Mouse (Mus musculus): ENCODE measurements around the gene Uri1. TPM values are rescaled to one million over a fixed set of nuclear protein-coding genes. Genes with fewer than 3 reads are reported as not detected.

Gene Uri1
- 42.0 and 43.9 TPM in 2 replicates for polyA plus RNA-seq (2015; fragmentation: Nextera tagmentation; extraction: Ambion mirVana)

DNA sequence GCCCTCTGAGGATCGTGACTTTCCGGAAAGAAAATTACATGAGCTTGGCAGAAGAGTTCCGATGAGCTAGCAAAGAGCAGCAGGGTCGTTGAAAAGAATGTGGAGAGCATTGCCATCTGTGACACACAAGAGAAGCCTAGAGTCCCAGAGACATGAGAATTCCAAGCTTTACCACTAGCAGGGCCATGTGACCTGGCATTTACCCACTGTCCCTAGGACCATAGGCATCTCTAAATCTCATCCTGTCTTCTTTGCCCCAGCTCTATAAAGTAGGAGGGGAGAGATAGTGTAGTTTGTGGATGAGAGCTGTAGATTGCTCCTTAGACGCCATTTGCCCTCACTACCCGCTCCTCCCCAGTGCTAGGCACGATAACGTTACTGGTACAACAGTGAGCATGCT is at the start of gene Uri1:
Gene Uri1, minus strand, starts transcription at position 101 of the 400 bp plus-strand sequence.
- Histone ChIP-seq H3K27me3 (ENCODE audit: insufficient read depth, low read length) (no peaks in the 10 kb centered on the region), H3K4me1 (ENCODE audit: insufficient read depth, low read length) (no peaks in the 10 kb centered on the region), H3K27ac (ENCODE audit: low read length) (no peak within 1 kb of the TSS), H3K4me3 (ENCODE audit: low read length) (no peak within 1 kb of the TSS), H3K36me3 (ENCODE audit: insufficient read depth, low read length) (no peaks in the 10 kb centered on the region), H3K9ac (replicated peaks; ENCODE audit: low read length) (no peak within 1 kb of the TSS), H3K4me2 (replicated peaks; ENCODE audit: low read depth, low read length) (no peak within 1 kb of the TSS), H3K9me3 (ENCODE audit: low read length) (no peaks in the 10 kb centered on the region)
- WGBS = 90% methylated on average over 8 of the region's 8 CpGs
- ATAC-seq (ENCODE audit: low FRiP score, low TSS enrichment) = no peak

DNA sequence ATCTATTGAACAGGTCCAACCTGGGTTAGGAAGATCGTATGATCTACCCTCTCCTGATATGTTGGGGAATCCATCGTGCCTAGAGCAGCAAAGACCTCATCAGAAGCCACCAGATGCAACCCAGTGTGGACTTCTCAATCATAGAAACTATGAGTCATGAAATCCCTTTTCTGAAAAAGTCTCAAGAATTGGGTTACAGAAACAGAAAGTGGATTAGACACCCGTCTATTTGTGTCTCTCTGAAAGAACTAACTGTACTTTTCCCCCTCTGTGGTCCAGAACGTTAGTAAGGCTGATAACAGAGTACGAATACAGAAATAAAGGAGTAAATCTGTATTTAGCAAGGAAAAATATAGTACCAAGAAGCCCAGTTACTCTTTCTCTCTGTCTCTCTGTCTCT is 47.7 kb upstream of the Uri1 start:
- 81% methylated on average over 5 of the region's 5 CpGs for WGBS
- no peak for ATAC-seq (ENCODE audit: low FRiP score, low TSS enrichment)
- no peaks in the 10 kb centered on the region for H3K36me3 ChIP-seq (ENCODE audit: insufficient read depth, low read length)

DNA sequence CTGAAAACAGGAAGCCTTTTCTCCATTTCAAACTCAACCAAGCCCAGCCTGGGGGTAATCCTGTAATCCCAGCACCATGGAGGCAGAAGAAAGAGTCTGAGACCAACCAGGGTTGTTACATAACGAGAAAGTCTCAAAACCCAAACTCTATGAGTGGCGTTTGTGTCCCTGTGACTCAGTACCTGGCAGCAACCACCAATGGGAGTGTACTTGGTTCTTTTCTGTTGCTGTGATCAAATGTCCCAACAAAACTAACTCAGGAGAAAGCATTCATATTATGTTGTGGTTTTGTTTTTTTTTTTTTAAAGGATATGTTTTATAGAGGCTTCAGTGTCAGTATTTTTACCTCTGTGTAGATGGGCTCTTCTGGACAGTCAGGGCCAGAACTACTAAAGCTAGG is 47.3 kb upstream of the Uri1 start:
- H3K4me1 ChIP-seq (ENCODE audit: insufficient read depth, low read length) = 0 out of 2 replicates have a peak, but pooled peaks cover 6% of the 10 kb centered on the region
- 50% methylated on average over 2 of the region's 2 CpGs for WGBS
- H3K36me3 ChIP-seq (ENCODE audit: insufficient read depth, low read length) = no peaks in the 10 kb centered on the region
- no peak overlapping the region for H3K9ac ChIP-seq (replicated peaks; ENCODE audit: low read length)
- no peak for ATAC-seq (ENCODE audit: low FRiP score, low TSS enrichment)
- H3K4me3 ChIP-seq (ENCODE audit: low read length) = no peak overlapping the region
- H3K9me3 ChIP-seq (ENCODE audit: low read length) = no peaks in the 10 kb centered on the region
- peaks cover 3% of the 10 kb centered on the region; the same call in 1 of the 2 replicates for H3K27me3 ChIP-seq (ENCODE audit: insufficient read depth, low read length)
- no peak overlapping the region for H3K4me2 ChIP-seq (replicated peaks; ENCODE audit: low read depth, low read length)
- no peak overlapping the region for H3K27ac ChIP-seq (ENCODE audit: low read length)

More for the DNA sequence above, 47.7 kb upstream of the Uri1 start:
- Histone ChIP-seq H3K27me3 (ENCODE audit: insufficient read depth, low read length) (peaks cover 3% of the 10 kb centered on the region; the same call in 1 of the 2 replicates), H3K4me3 (ENCODE audit: low read length) (no peak overlapping the region), H3K27ac (ENCODE audit: low read length) (no peak overlapping the region), H3K4me2 (replicated peaks; ENCODE audit: low read depth, low read length) (no peak overlapping the region), H3K4me1 (ENCODE audit: insufficient read depth, low read length) (0 out of 2 replicates have a peak, but pooled peaks cover 6% of the 10 kb centered on the region), H3K9ac (replicated peaks; ENCODE audit: low read length) (no peak overlapping the region), H3K9me3 (ENCODE audit: low read length) (no peaks in the 10 kb centered on the region)

DNA sequence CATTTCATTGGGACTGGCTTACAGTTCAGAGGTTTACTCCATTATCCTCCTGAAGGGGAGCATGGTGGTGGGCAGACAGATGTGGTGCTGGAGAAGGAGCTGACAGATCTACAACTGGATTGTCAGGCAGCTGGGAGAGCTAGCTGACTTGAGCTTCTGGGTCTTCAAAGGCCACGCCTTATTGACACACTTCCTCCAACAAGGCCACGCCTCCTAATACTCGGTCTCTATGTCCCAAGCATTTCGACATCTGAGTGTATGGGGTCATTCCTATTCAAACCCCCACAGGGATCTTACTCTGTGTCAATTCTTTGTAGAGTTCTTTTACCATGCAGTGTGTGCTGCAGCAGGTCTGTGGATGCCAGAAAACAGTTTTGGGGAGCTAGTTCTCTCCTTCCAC is 41.1 kb upstream of the Uri1 start:
- Histone ChIP-seq H3K4me1 (ENCODE audit: insufficient read depth, low read length) (peaks cover 3% of the 10 kb centered on the region; the same call in 1 of the 2 replicates), H3K36me3 (ENCODE audit: insufficient read depth, low read length) (no peaks in the 10 kb centered on the region), H3K27me3 (ENCODE audit: insufficient read depth, low read length) (no peaks in the 10 kb centered on the region), H3K4me2 (replicated peaks; ENCODE audit: low read depth, low read length) (no peak overlapping the region), H3K9ac (replicated peaks; ENCODE audit: low read length) (no peak overlapping the region), H3K9me3 (ENCODE audit: low read length) (no peaks in the 10 kb centered on the region), H3K27ac (ENCODE audit: low read length) (no peak overlapping the region), H3K4me3 (ENCODE audit: low read length) (no peak overlapping the region)
- WGBS = 59% methylated on average over 4 of the region's 4 CpGs
- no peak for ATAC-seq (ENCODE audit: low FRiP score, low TSS enrichment)

DNA sequence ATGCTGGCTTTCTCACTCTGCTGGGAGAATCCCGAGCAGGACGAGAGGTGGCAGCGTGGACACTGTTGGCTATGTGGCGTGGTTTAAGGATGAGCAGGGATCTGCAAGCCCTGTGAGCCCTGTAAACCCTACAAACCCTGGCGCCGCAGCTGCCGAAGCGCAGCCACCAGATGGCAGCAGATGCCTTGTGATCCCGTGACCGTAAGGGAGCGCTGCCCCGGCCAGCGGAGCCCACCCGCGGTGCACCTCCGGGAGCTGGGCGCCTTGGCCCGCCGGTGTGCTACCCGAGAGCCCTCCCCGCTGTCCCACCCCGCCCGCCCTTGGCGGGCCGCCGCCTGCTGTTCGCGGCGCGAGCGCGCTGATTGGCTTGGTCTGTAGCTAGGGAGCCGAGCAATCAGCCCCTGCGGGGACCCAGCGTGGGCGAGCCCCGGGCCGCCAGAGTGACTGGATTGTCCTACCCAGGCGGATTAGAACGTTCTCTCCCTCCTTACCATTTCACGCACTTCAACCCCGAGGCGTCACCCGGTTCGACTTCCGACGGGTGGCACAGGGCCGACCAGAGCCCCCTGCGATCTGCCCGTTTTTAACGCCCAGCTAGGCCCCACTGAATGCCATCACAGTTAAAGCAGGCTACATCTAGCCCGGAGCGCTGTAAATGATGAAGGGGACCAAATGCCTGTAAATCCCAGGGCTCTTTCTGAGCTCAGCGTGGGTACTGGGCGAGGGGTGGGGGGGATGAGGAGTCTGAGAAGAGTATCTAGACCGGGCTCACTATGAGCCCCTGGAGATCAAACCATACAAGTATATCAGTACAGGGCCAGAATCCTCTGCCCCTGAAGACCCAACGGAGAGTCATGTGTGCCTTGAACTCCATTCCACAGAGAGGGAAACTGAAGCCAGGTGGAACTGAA is 38.0 kb upstream of the Uri1 start:
- H3K4me1 ChIP-seq (ENCODE audit: insufficient read depth, low read length) = peaks cover 3% of the 10 kb centered on the region; the same call in 1 of the 2 replicates
- H3K9me3 ChIP-seq (ENCODE audit: low read length) = no peaks in the 10 kb centered on the region
- H3K36me3 ChIP-seq (ENCODE audit: insufficient read depth, low read length) = no peaks in the 10 kb centered on the region
- H3K9ac ChIP-seq (replicated peaks; ENCODE audit: low read length) = peak overlapping the region; percentile 78
- H3K4me3 ChIP-seq (ENCODE audit: low read length) = peak overlapping the region; percentile 60
- H3K4me2 ChIP-seq (replicated peaks; ENCODE audit: low read depth, low read length) = peak overlapping the region; percentile 83
- H3K27me3 ChIP-seq (ENCODE audit: insufficient read depth, low read length) = no peaks in the 10 kb centered on the region
- peak; percentile 94 for ATAC-seq (ENCODE audit: low FRiP score, low TSS enrichment)
- 0 out of 2 replicates have a peak overlapping the region, but pooled peaks have one; percentile 25 for H3K27ac ChIP-seq (ENCODE audit: low read length)
- WGBS = under 1% methylated on average over 56 of the region's 57 CpGs

DNA sequence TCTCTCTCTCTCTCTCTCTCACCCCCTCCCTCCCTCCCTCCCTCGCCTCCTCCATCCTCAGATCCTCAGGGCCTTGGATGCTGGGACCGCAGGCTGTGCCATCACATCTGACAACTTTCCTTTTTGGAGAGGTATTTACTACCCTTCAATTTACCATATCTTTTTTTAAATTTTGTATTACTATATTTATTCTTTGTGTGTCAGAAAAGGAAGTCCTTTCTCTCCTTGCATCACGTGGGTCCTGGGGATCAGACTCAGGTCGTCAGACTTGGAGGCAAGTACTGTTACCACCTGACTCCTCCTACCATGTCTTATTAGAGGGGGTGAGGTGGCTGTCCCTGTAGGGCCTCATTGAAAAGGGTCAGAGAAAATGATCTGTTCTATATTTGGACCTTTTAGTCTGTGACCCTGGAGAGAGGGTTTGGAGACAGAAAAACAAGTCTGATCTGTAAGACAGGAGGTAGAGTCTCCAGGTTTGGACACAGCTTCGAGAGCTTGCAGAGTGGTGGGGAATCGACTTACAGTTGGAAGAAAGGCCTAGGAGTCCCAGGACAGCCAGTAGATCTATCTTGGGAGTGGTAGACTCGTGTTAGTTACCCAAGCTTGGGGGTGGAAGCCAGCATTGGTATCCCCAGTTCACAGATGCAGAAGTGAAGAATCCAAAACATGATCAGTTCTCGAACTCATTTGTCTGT is 36.4 kb upstream of the Uri1 start:
- Histone ChIP-seq H3K27ac (ENCODE audit: low read length) (no peak overlapping the region), H3K27me3 (ENCODE audit: insufficient read depth, low read length) (no peaks in the 10 kb centered on the region), H3K36me3 (ENCODE audit: insufficient read depth, low read length) (no peaks in the 10 kb centered on the region), H3K9me3 (ENCODE audit: low read length) (no peaks in the 10 kb centered on the region), H3K4me3 (ENCODE audit: low read length) (no peak overlapping the region), H3K9ac (replicated peaks; ENCODE audit: low read length) (no peak overlapping the region), H3K4me2 (replicated peaks; ENCODE audit: low read depth, low read length) (no peak overlapping the region), H3K4me1 (ENCODE audit: insufficient read depth, low read length) (peaks cover 3% of the 10 kb centered on the region; the same call in 1 of the 2 replicates)
- WGBS = 79% methylated on average over 8 of the region's 8 CpGs
- no peak for ATAC-seq (ENCODE audit: low FRiP score, low TSS enrichment)

DNA sequence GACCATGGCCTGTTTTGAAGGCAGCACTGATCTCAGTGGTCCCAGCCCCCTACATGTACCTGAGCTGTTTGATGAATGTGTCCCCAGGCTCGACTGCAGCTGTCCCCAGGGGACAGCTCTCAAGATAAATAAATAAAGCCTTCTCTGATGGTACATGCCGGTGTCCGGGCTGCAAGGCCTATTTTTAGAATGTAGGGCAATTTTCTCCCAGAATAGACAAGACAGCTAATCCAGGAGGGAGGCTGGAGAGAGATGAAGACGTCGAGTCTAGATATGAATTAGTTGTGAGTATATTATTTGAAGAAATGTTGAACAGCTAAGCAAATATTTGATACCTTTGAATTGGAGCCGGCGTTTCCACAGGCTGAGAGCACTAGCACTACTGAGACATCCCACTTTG is 35.7 kb upstream of the Uri1 start:
- Histone ChIP-seq H3K36me3 (ENCODE audit: insufficient read depth, low read length) (no peaks in the 10 kb centered on the region), H3K9ac (replicated peaks; ENCODE audit: low read length) (no peak overlapping the region), H3K4me1 (ENCODE audit: insufficient read depth, low read length) (peaks cover 3% of the 10 kb centered on the region; the same call in 1 of the 2 replicates), H3K27me3 (ENCODE audit: insufficient read depth, low read length) (no peaks in the 10 kb centered on the region), H3K9me3 (ENCODE audit: low read length) (no peaks in the 10 kb centered on the region), H3K4me3 (ENCODE audit: low read length) (no peak overlapping the region), H3K4me2 (replicated peaks; ENCODE audit: low read depth, low read length) (no peak overlapping the region), H3K27ac (ENCODE audit: low read length) (no peak overlapping the region)
- 53% methylated on average over 7 of the region's 7 CpGs for WGBS
- ATAC-seq (ENCODE audit: low FRiP score, low TSS enrichment) = no peak

DNA sequence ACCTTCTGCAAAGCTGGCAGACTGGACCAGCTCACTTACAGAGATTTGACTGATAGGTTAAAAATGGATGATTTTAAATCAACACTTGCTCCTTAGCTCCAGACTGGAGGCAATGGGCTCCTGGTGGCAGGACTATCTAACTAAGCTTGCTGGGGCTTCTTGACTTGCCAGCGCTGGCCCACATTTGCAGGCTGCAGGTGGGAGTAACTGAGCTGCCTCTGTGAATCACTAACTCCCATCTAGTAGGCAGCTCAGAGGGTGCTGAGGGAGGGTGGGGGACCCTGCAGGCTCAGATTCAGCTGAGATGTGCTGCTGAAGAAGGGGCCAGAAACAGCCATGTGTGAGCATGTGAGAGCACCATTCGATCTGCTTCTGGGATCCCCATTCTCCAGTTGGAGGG is 32.6 kb upstream of the Uri1 start:
- H3K27me3 ChIP-seq (ENCODE audit: insufficient read depth, low read length) = no peaks in the 10 kb centered on the region
- 0 out of 2 replicates have a peak, but pooled peaks cover 3% of the 10 kb centered on the region for H3K4me1 ChIP-seq (ENCODE audit: insufficient read depth, low read length)
- no peak overlapping the region for H3K4me2 ChIP-seq (replicated peaks; ENCODE audit: low read depth, low read length)
- no peak overlapping the region for H3K27ac ChIP-seq (ENCODE audit: low read length)
- H3K9ac ChIP-seq (replicated peaks; ENCODE audit: low read length) = no peak overlapping the region
- no peaks in the 10 kb centered on the region for H3K9me3 ChIP-seq (ENCODE audit: low read length)
- ATAC-seq (ENCODE audit: low FRiP score, low TSS enrichment) = no peak
- no peak overlapping the region for H3K4me3 ChIP-seq (ENCODE audit: low read length)
- H3K36me3 ChIP-seq (ENCODE audit: insufficient read depth, low read length) = no peaks in the 10 kb centered on the region
- WGBS = 78% methylated on average over 2 of the region's 2 CpGs

DNA sequence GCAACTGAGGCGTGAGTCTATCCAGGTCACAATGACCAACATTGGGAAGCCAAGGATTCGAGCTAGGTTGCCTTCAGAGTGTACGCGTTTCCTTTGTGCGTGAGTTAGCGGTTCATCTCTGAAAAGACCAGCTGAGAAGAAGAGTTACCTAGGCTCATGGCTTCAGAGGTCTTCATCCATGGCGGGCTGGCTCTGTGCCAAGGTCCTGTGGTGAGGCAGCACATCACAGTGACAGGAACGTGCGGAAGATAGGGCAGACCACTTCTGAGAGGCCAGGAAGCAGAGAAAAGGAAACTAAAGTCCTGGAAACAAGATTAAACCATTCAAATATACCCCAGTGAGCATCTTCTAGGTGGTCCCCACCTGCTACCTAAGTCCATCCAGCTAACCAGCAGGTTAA is 30.9 kb upstream of the Uri1 start:
- Histone ChIP-seq H3K36me3 (ENCODE audit: insufficient read depth, low read length) (no peaks in the 10 kb centered on the region), H3K4me2 (replicated peaks; ENCODE audit: low read depth, low read length) (no peak overlapping the region), H3K9me3 (ENCODE audit: low read length) (no peaks in the 10 kb centered on the region), H3K4me1 (ENCODE audit: insufficient read depth, low read length) (no peaks in the 10 kb centered on the region), H3K27me3 (ENCODE audit: insufficient read depth, low read length) (no peaks in the 10 kb centered on the region), H3K9ac (replicated peaks; ENCODE audit: low read length) (no peak overlapping the region), H3K27ac (ENCODE audit: low read length) (no peak overlapping the region), H3K4me3 (ENCODE audit: low read length) (no peak overlapping the region)
- 92% methylated on average over 9 of the region's 9 CpGs for WGBS
- no peak for ATAC-seq (ENCODE audit: low FRiP score, low TSS enrichment)
